Mouse (Mus musculus): Measurements from ENCODE around the gene Npas1. TPM values are rescaled to one million over a fixed set of nuclear protein-coding genes. Genes with fewer than 3 reads are reported as not detected.

The Npas1 gene
- polyA plus RNA-seq (2012; rRNA removed): 0.17 and 0.28 TPM in 2 replicates

GRCm38 (mm10) chr7:16477628-16478027, at the start of gene Npas1:
Npas1 (minus strand) TSS chr7:16477728.
- H3K4me3 ChIP-seq (ENCODE audit: control insufficient read depth, insufficient read depth, low read length): no peak within 1 kb of the TSS
- no peaks in the 10 kb centered on the region; the same call in 1 of the 2 replicates for H3K4me1 ChIP-seq (replicated peaks; ENCODE audit: control insufficient read depth, insufficient read depth, low read length)
- 90% methylated on average over 8 of the region's 8 CpGs for WGBS
- no peak within 1 kb of the TSS for H3K27ac ChIP-seq (ENCODE audit: control insufficient read depth, insufficient read depth, low read length)
- peaks cover 33% of the 10 kb centered on the region for H3K27me3 ChIP-seq (ENCODE audit: control insufficient read depth, insufficient read depth, low read length)
- no peak for DNase-seq
- H3K36me3 ChIP-seq (ENCODE audit: control insufficient read depth, insufficient read depth, low read length): no peaks in the 10 kb centered on the region
- TF ChIP-seq CTCF (IDR thresholded peaks at IDR 0.05; ENCODE audit: borderline replicate concordance, control insufficient read depth, extremely low read depth, insufficient read depth, low read length, poor library complexity) (no peak), POLR2A (IDR thresholded peaks at IDR 0.05; ENCODE audit: control insufficient read depth, extremely low read depth, insufficient read depth, low read length, poor library complexity) (no peak)

- no peak for TF ChIP-seq POLR2A (IDR thresholded peaks at IDR 0.05; ENCODE audit: control insufficient read depth, extremely low read depth, insufficient read depth, low read length, poor library complexity)
- TF ChIP-seq CTCF (IDR thresholded peaks at IDR 0.05; ENCODE audit: borderline replicate concordance, control insufficient read depth, extremely low read depth, insufficient read depth, low read length, poor library complexity): no peak
- 98% methylated on average over 2 of the region's 2 CpGs for WGBS
- Histone ChIP-seq H3K36me3 (ENCODE audit: control insufficient read depth, insufficient read depth, low read length) (no peaks in the 10 kb centered on the region), H3K27ac (ENCODE audit: control insufficient read depth, insufficient read depth, low read length) (no peak overlapping the region), H3K4me3 (ENCODE audit: control insufficient read depth, insufficient read depth, low read length) (no peak overlapping the region), H3K27me3 (ENCODE audit: control insufficient read depth, insufficient read depth, low read length) (no peaks in the 10 kb centered on the region), H3K4me1 (replicated peaks; ENCODE audit: control insufficient read depth, insufficient read depth, low read length) (no peaks in the 10 kb centered on the region)
- DNase-seq: no peak
These were observed 48.5 kb upstream of the Npas1 start for GRCm38 (mm10) chr7:16525995-16526394.

GRCm38 (mm10) chr7:16525448-16525847, 47.9 kb upstream of the Npas1 start:
- TF ChIP-seq POLR2A (IDR thresholded peaks at IDR 0.05; ENCODE audit: control insufficient read depth, extremely low read depth, insufficient read depth, low read length, poor library complexity): no peak
- TF ChIP-seq CTCF (IDR thresholded peaks at IDR 0.05; ENCODE audit: borderline replicate concordance, control insufficient read depth, extremely low read depth, insufficient read depth, low read length, poor library complexity): no peak
- no peak for DNase-seq
- no peak overlapping the region for H3K27ac ChIP-seq (ENCODE audit: control insufficient read depth, insufficient read depth, low read length)

GRCm38 (mm10) chr7:16524308-16524707, 46.8 kb upstream of the Npas1 start:
- no peak overlapping the region for H3K4me3 ChIP-seq (ENCODE audit: control insufficient read depth, insufficient read depth, low read length)
- H3K27ac ChIP-seq (ENCODE audit: control insufficient read depth, insufficient read depth, low read length): no peak overlapping the region
- TF ChIP-seq CTCF (IDR thresholded peaks at IDR 0.05; ENCODE audit: borderline replicate concordance, control insufficient read depth, extremely low read depth, insufficient read depth, low read length, poor library complexity): no peak
- TF ChIP-seq POLR2A (IDR thresholded peaks at IDR 0.05; ENCODE audit: control insufficient read depth, extremely low read depth, insufficient read depth, low read length, poor library complexity): no peak
- no peaks in the 10 kb centered on the region for H3K36me3 ChIP-seq (ENCODE audit: control insufficient read depth, insufficient read depth, low read length)
- 93% methylated on average over 2 of the region's 2 CpGs for WGBS
- no peaks in the 10 kb centered on the region for H3K4me1 ChIP-seq (replicated peaks; ENCODE audit: control insufficient read depth, insufficient read depth, low read length)
- H3K27me3 ChIP-seq (ENCODE audit: control insufficient read depth, insufficient read depth, low read length): no peaks in the 10 kb centered on the region
- no peak for DNase-seq

More at GRCm38 (mm10) chr7:16525448-16525847, 47.9 kb upstream of the Npas1 start:
- H3K4me1 ChIP-seq (replicated peaks; ENCODE audit: control insufficient read depth, insufficient read depth, low read length): no peaks in the 10 kb centered on the region
- H3K36me3 ChIP-seq (ENCODE audit: control insufficient read depth, insufficient read depth, low read length): no peaks in the 10 kb centered on the region
- H3K27me3 ChIP-seq (ENCODE audit: control insufficient read depth, insufficient read depth, low read length): no peaks in the 10 kb centered on the region
- no peak overlapping the region for H3K4me3 ChIP-seq (ENCODE audit: control insufficient read depth, insufficient read depth, low read length)
- WGBS: 93% methylated on average over 3 of the region's 3 CpGs

GRCm38 (mm10) chr7:16519310-16519709, 41.8 kb upstream of the Npas1 start:
- no peak overlapping the region for H3K4me3 ChIP-seq (ENCODE audit: control insufficient read depth, insufficient read depth, low read length)
- TF ChIP-seq CTCF (IDR thresholded peaks at IDR 0.05; ENCODE audit: borderline replicate concordance, control insufficient read depth, extremely low read depth, insufficient read depth, low read length, poor library complexity) (no peak), POLR2A (IDR thresholded peaks at IDR 0.05; ENCODE audit: control insufficient read depth, extremely low read depth, insufficient read depth, low read length, poor library complexity) (no peak)
- no peak overlapping the region for H3K27ac ChIP-seq (ENCODE audit: control insufficient read depth, insufficient read depth, low read length)
- no peaks in the 10 kb centered on the region for H3K4me1 ChIP-seq (replicated peaks; ENCODE audit: control insufficient read depth, insufficient read depth, low read length)
- no peaks in the 10 kb centered on the region for H3K27me3 ChIP-seq (ENCODE audit: control insufficient read depth, insufficient read depth, low read length)
- H3K36me3 ChIP-seq (ENCODE audit: control insufficient read depth, insufficient read depth, low read length): 0 out of 2 replicates have a peak, but pooled peaks cover 6% of the 10 kb centered on the region
- no peak for DNase-seq
- 96% methylated on average over 2 of the region's 2 CpGs for WGBS

GRCm38 (mm10) chr7:16517198-16517597, 39.7 kb upstream of the Npas1 start:
- no peak overlapping the region for H3K27ac ChIP-seq (ENCODE audit: control insufficient read depth, insufficient read depth, low read length)

GRCm38 (mm10) chr7:16507284-16507683, 29.8 kb upstream of the Npas1 start:
- Histone ChIP-seq H3K27me3 (ENCODE audit: control insufficient read depth, insufficient read depth, low read length) (no peaks in the 10 kb centered on the region), H3K4me1 (replicated peaks; ENCODE audit: control insufficient read depth, insufficient read depth, low read length) (no peaks in the 10 kb centered on the region), H3K4me3 (ENCODE audit: control insufficient read depth, insufficient read depth, low read length) (no peak overlapping the region), H3K27ac (ENCODE audit: control insufficient read depth, insufficient read depth, low read length) (no peak overlapping the region), H3K36me3 (ENCODE audit: control insufficient read depth, insufficient read depth, low read length) (peaks cover 6% of the 10 kb centered on the region; the same call in 1 of the 2 replicates)
- DNase-seq: peak; percentile 68
- TF ChIP-seq CTCF (IDR thresholded peaks at IDR 0.05; ENCODE audit: borderline replicate concordance, control insufficient read depth, extremely low read depth, insufficient read depth, low read length, poor library complexity): peak; percentile 47; the same call in 1 of the 2 replicates
- TF ChIP-seq POLR2A (IDR thresholded peaks at IDR 0.05; ENCODE audit: control insufficient read depth, extremely low read depth, insufficient read depth, low read length, poor library complexity): no peak
- 5% methylated on average over 3 of the region's 3 CpGs for WGBS

More at GRCm38 (mm10) chr7:16517198-16517597, 39.7 kb upstream of the Npas1 start:
- no peak for DNase-seq
- TF ChIP-seq CTCF (IDR thresholded peaks at IDR 0.05; ENCODE audit: borderline replicate concordance, control insufficient read depth, extremely low read depth, insufficient read depth, low read length, poor library complexity) (no peak), POLR2A (IDR thresholded peaks at IDR 0.05; ENCODE audit: control insufficient read depth, extremely low read depth, insufficient read depth, low read length, poor library complexity) (no peak)
- H3K36me3 ChIP-seq (ENCODE audit: control insufficient read depth, insufficient read depth, low read length): peaks cover 7% of the 10 kb centered on the region; the same call in 1 of the 2 replicates
- H3K4me3 ChIP-seq (ENCODE audit: control insufficient read depth, insufficient read depth, low read length): no peak overlapping the region
- no peaks in the 10 kb centered on the region for H3K4me1 ChIP-seq (replicated peaks; ENCODE audit: control insufficient read depth, insufficient read depth, low read length)
- H3K27me3 ChIP-seq (ENCODE audit: control insufficient read depth, insufficient read depth, low read length): no peaks in the 10 kb centered on the region
- WGBS: 95% methylated on average over 5 of the region's 5 CpGs
